Mouse (Mus musculus) CD4-positive helper T cell, adult 2 months (primary cell): ENCODE measurements at regions not wholly inside any gene's neighbourhood (a gene's known extent, or its start where the extent isn't known, plus 50 kb on each side); places are given as distances from the start of the nearest gene placed in this dataset.
"Not testable (repeated sequence)": the region's sequence is repeated elsewhere in the genome, so short reads cannot be mapped to it uniquely, and the experiment has no call there.

ENCODE experiments used
- DNase-seq: peaks from one replicate; pipeline ENCODE4 v3.0.0-alpha.2; 2012; ENCODE audit warnings: low read depth, missing footprints, low spot score

DNA sequence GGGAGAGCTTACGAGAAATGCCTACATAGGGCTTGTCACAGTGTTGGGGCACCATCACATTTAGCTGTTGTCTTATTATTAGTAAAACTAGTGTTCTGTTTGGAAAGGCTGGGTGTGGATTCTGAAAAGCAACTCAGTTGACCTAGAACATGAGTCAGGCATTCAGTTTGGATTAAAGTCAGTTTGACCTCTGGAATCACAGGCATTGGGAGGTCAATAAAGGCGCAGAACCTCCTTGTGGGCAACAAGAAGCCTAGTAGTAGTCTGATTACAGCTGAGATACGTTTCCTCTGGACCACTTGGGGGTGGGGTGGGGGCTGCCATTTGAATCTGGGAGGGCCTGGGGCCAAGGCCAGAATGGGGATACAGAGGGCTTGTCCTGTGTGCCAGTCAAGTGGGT lies 52.1 kb upstream of the Map3k1 start:
- DNase-seq, result no peak

DNA sequence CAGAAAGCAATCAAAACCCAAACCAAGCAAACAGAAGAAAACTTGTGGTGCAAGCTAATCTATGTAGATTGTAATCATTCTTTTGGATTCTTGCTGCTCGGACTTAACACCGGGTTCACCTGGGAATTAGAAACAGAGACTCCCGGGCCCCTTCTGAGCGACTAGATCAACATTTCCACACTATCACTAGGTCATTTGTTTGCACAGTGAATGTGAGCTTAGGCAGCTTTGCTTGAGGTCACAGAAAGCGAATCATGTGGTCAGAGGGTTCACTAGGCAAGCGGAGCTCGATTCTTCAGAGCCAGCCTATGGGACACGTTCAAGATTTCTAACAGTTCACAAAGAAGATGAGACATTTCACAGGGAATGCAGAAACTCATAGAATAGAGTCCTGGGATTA lies 53.5 kb upstream of the Map3k1 start:
- no peak for DNase-seq

DNA sequence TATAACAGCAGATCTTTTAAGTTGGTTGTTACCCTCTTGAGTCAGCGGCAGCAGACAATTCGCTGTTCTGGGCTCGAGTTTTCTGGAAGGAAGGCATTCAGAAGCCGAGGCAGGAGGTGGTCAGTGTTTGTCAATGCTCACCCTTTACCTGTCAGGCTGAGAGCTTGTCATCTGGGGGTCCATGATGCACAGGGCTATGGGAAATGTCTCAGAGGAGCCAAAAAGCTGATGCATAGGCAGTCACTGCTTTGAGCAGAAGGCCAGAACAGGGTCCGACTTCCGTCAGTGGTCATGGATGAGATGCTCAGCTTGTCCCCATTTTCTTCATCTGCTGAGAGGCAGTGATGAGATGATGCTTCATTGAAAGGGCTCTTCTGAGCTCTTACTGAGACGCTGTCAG lies 57.2 kb upstream of the Map3k1 start:
- no peak for DNase-seq

DNA sequence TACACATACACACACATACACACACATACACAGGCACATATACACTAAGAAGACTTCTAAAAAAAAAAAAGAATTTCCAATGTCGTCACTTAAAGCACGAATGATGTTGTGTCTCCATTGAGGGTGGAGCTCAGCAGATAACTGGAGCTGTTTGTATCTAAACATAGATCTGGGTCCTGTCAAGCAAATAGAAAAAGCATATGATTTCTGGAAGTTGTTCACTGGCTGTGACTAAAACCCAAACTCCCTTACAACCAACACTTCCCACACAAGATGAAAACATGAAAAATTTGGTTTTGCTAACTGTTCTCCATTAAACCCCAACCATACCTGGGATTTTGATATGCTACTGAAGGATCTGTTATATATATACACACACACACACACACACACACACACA lies 58.5 kb upstream of the Map3k1 start:
- DNase-seq, result peak; percentile 74

DNA sequence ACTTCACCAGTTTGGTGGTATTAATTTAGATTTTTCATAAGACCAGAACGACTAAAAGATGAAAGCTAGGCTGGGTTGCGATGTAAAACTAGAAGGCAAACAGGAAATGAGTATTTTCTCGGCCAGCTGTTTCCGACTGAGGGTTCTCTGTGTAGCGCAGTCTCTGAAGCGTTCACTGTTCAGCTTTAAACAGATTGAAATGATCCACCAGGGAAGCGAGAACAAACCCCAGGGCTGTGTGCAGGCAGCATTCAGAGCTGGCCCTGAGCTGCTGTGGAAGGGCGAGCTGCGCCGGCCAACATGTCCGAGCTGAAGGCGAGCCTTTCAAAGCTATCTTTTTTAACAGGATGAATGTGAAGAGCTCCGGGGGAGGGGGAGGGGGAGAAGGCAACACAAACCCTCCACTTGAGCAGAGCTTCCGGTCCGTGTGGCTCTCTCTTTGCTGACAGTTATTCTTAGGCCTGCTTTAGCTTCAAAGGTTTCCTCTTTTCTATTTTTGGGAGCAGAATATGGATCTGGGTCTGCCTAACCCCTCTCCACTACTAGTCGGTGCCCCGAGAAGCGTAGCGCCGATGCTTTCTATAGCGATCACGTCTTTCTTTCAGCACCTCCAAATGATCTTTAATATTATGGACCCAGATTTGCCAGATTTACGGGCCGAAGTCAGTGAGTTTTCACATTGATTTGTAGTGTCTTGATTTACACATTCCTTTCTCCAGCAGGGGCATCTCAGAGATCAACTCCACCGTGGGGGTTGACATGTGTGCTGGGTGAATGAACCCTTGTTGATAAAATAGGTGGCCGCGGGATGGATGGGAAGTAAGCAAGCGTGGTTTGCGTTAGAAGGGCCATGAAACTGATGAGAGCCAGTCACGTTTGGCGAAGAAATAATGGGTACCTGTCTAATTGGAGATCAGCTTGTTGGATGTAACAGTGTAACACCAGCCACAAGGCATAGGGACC lies 59.3 kb upstream of the Map3k1 start:
- peak; percentile 85 for DNase-seq

DNA sequence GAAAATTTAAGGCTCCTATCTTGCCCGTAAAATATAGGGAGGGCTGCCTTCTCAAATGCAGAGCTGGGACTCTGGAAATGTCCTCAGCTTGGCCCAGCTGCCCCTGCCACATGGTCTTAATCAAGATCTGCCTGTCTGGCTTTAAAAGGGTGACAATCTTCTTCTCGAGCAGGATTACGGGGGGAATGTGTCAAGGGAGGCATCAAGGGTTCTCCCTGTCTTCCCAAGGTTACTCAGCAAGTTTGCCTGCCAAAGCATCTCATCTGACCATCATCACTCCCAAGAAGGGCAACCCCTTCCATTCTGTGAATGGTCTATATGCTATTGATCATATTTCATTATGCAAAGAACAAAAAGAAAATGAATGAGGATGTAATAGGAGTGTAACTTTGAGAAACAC lies 60.2 kb upstream of the Map3k1 start:
- no peak for DNase-seq

DNA sequence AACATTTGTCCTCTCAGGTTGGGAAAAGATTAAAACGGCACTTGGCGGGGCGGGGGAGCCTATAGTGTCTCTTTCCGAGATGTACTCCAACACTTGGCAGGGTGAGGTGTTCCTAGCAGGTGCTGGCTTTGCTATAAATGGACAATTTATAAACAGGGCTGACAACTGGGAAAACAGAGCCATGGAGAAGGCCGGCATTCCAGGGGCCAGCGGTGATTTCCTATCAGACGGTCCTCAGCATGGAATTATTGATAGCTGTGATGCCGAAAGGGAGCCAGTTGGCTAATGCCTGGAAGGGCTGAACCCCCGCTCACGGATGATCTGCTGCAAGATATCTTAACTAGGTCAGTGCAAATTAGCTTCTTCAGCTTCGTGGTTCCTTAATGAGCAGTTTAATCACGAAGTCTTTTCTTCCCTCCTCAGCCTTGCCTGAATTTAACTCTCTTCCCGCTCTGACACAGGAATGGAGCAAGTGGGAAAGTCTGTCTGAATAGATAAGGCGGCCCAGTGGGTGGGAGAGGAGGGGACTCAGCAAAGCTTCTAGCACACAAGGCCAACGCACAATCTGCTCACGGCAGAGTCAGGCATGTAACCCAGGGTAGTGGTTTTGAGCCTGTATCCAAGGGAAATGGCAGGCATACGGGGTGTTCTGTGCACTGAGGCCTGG lies 61.1 kb upstream of the Map3k1 start:
- no peak for DNase-seq

DNA sequence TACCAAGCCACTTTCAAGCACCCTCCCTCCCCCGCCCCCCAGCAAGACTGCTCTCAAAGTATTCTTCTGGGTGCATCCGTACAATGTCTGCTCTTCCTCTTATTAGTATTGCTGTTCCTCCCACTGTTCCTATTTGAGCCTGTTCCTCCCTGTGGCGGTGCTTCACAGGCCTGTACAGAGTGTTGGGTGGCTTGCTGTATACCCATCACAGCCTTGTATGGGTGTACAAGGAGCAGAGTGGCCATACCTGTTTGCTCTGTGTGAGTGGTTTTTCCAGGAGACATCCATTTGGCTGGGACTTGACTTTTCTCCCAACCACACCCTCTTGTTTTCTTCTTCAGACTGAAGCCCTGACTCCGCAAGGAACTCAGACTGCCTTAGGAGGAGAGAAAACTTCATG lies 61.7 kb upstream of the Map3k1 start:
- DNase-seq, result no peak

DNA sequence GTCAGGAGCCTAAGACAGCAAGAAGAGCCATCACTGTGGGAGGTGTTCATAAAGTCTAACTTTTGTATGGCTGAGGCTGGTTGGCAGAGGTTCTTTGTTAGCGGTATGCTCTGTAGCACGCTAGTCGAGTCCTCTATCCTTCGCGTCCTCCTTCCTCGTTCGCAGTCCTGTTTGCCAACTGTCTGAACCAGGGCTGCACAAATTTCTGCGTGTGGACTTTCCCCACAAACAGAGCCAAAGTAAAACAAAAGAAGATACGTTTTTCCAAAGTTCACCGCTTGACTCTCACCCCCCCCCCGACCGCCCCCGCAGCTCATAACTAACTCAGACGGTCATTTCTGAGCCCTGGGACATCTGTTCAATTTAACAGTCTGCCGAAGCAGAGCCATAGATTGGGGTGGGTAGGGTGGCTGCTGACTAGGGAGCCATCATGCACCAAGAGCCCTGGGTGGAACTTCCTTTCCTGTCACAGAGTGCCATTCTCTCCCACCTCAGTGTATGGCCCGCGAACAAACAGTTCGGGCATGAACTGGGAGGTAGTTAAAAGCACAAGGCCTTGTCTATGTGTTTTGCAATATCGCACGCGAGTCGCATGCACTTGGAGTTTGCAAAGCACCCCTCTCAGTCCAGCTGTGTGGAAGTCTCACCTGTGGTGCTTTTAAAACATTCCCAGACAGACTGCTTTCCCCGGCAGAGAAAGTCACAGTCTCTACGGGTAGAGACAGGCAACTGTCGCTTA lies 63.0 kb upstream of the Map3k1 start:
- no peak for DNase-seq

DNA sequence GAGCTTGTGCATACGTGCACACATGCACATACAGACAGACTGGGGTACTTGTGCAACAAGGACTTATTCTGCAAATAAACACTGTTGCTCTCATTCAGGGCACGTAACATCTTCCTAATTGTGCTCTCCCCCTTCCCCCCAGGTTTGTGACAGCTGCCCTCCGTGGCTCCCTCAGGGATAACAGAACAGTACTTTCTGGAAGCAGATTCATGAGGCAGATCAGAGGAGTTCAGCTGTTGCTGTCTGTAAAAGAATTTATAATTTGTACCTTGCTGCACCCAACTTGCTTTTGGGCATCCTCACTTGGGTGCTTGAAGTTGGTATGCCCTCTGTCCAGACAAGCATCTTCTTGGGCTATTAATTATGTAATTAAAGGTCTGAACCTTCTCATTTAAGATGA lies 65.5 kb upstream of the Map3k1 start:
- DNase-seq, result no peak

DNA sequence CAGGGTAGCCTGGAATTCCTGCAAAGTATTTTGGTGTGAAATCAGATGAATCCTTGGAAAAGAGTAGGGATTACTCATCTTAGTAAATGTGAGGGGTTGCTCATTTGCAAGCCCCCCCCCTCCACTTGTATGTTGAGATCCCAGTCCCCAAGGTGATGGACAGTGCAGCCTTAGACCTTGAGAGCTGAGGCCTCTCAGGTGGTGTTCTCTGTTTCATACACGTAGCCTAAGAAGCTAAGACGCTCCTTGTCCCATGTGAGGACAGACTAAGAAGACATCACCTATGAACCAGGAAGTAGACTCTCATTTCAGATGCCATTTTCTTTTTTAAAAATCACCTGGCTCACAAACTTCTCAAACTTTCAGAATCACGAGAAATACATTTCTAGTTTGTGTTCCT lies 67.6 kb upstream of the Map3k1 start:
- DNase-seq, result no peak

DNA sequence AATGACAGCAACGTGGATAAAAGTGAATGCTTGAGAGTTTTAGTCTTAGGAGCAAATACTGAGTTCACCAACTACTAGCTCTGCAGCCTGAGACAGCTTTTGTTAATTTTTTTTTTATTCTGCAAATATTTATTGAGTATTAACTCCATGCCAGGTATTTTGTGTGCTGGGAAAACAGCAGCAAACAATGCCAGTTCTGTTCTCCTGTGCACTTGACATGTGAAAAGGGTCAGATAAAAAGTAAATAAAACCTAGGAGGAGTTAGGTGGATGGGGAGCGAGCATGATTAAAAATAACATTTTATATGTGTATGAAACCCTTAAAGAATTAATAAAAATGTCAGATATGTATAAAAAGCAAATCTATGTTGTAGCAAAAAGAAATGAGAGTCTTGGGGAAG lies 68.1 kb upstream of the Map3k1 start:
- no peak for DNase-seq

DNA sequence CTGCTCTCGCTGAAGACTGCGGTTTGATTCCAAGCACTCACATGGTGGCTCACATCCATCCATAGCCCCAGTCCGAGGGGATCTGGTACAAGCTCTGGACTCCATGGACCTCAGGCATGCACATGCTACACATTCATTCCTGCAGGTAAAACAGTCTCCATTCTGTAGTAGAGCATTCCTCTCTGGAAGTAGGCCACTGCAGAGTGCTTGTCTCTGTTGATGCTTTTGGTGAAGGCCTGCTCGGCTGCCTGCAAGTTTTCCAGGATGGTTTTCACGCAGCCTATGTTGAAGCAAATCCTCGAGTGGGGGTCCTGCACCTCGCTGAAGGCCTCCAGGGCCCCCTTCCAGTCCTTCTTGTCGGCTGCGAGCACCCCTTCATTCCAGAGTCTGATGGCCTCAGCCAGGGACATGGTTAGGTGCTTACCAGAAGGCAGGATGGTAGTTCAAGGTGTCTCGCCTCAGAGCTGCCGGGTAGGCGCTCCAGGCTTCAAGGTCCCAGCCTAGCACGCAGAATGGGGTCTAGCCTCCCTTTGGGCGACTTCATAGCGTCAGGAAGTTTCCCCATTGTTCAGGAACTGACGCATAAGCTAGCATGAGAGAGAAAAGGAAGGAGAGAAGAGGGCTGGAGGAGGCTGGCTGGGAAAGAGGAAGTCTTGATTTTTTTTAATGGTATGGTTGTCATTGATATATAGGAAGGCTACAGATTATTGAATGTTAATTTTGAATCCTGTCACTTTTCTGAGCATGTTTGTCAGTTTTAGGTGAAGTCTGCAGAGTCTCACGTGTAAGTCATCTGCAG lies 75.2 kb upstream of the Map3k1 start:
- not testable (repeated sequence) for DNase-seq

DNA sequence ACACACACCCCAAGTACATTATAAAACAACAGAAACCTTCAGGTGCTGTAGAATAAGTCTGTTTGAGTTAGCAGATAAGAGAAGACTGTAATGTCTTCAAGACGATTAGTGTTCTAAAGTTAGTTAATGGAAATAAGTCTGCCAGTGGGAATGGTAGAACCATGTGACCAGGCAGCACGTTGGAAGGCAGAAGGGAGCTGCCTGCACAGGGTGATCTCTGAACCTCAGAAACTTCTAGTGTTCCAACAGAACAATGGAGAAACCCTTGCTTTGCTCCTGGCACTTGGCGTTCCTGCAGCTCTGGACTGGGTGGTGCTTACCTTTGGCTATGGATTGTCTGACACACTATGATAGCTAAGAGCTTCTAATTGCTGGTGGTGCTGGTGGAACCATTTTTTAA lies 82.0 kb upstream of the Map3k1 start:
- no peak for DNase-seq

DNA sequence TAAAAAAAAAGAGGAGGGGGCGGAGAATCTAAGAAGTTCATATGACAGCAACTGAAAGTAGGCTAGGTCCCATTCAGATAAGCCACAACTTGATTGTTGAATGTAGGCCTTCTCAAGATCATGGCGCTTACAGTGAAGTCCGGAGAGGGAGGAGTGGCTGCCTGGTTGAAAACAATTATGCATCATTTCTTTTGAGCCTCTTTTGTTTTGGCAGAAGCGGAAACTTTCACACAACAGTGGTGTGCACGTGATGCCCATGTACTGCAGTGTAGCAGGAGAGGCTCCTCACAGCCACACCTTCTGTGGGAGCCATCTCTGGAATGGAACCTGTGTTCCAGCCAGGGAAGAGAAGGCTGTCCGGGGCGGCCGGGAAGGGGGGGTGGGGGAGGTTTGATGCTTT lies 83.3 kb upstream of the Map3k1 start:
- DNase-seq, result peak; percentile 13

DNA sequence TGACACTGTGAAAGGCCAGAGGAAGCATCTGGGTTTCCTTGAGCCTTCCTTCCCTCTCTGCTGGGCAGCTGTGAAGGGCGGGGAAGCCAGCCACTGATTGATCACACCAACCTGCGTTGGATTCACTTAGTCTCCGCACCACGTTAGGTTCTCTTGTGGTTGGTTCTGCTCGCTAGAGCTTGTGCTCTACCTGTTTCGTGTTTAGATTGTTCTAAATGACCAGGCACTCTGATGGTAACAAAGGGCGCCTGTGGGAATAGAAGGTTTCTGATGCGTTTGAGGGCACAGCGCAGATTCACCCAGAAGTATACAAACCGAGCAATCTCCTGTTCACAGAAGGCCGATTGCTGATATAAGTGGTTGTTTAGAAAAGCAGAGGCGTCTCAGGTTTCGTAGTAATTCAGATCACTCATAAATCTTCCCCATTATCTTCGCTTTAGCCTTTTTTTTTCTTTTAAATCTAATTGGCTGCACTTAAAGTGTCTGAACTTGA lies 84.5 kb upstream of the Map3k1 start:
- DNase-seq, result no peak

DNA sequence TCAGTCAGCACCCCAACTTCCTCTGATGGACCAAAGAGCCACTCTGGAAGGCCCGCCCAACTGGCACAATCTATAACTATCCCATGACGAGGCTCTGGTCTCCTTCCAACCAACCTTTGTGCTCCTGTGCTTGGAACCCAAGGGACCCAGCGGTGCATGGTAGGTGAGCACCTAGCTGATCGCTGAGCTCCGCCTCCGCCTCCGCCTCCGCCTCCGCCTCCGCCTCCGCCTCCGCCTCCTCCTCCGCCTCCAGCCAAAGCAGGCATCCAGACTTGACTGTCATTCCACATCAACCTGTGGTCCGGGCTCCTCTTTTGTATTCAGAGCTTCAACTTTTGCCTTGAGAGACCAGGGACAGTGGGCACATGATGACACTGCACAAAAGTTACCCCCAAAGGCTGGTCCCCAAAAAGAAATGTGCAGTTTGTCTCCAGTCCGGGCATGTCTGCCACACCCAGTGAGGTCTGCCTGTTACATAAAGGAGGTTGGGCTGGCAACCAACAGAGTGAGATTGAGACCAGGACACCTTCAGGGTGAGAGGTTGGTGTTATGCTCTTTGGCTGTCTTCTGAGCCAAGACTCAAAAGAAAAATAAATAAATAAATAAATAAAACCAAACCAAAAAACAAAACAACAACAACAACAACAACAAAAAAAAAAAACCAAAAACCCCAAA lies 86.1 kb upstream of the Map3k1 start:
- DNase-seq, result no peak

DNA sequence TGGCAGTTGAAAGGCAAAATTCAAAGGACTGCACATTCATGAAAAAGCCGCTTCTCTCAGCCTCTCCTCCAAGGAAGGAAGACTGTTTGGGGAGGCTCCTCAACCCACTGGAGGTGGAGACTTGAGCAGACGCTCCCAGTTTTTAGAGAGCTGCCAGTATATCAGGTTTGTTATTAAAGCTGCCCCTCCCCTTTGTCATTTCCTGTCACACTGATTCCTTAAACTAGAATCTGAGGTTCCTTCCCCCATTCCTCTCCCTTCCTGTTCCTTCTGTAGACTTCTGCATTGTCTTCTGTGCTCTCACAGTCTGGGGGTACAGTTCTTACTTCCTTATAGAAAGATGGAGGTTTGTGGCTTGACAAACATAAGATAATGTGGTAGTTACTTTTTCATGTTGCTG lies 87.5 kb upstream of the Map3k1 start:
- no peak for DNase-seq

DNA sequence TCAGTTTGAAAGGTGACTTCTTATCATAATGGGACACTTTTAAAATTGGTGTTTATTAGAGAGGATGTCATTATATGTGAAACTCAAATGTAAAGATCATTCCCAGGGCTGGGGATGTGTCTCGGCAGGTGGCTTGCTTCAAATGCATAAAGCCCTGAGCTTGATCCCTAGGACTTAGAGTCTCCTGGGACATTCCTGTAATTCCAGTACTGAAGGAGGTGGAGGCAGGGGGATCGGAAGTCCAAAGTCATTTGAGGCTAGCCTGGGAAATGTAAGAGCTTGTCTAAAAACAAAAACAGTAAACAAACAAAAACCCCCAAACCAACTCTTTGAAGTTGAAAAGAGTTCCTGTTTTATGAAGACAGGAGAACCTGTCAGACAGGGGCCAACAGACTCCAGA lies 94.6 kb upstream of the Map3k1 start:
- DNase-seq, result no peak

DNA sequence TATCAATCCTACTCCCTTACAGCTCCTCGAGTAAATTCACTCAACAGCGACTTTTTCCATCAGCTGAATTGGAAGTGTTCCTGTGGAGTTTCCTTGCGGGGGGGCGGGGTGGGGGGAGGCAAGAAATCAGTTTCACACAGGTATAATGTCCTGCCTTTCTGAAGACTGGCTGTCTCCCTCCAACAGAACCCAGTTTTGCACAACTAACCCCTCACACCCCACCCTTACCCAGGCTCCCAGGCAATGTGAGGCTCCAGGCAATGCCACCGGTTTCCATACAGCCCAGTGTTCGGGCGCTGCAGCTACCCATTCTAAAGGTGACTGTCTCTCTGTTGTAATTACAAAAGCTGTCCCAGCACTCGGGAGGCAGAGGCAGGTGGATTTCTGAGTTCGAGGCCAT lies 95.1 kb upstream of the Map3k1 start:
- no peak for DNase-seq
